Comparison of ENCODE assay signal across 16 mouse cellular contexts in genomic region chr11:71447841-71448745, GRCm38 (mm10).
DNase-seq lines count a peak whose midpoint lies in the region; ATAC-seq and TF ChIP-seq lines count a peak whose summit lies in the region.
"Had no signal": no experiment of that assay in that cellular context is flagged by ENCODE, and none has a peak within 500 bp of the region (broad histone marks: within the 10 kb centered on the region; RNA-seq: fewer than 3 reads in every experiment).

No protein-coding gene starts in this region.

- peaks cover 18% of the 10 kb centered on the region for H3K4me1 ChIP-seq in forebrain, embryonic 14.5 days (ENCODE audit: control insufficient read depth, insufficient read depth, low read length)
- no peaks in the 10 kb centered on the region for H3K4me1 ChIP-seq in neural tube, embryonic 14.5 days (ENCODE audit: control insufficient read depth, insufficient read depth, low read length)
- H3K4me1 ChIP-seq: liver, embryonic 13.5 days had no signal

- DNase-seq in heart, adult 11 months = peak; percentile 95
- no peak for DNase-seq in heart, postnatal 25 days (ENCODE audit: low spot score)
- DNase-seq in layer of hippocampus, adult 2 months (ENCODE audit: low spot score in 2 of 2) = peak in 1 of 2 experiments; percentile 54
- DNase-seq in layer of hippocampus, postnatal 10 days (ENCODE audit: low spot score in 2 of 2) = no peak
- DNase-seq in forebrain, embryonic 14.5 days (ENCODE audit: low spot score) = peak; percentile 87
- DNase-seq in liver = no peak
- DNase-seq: adrenal gland, postnatal 14 days; cerebellum, adult 18-20 months; gastrocnemius, postnatal 14 days; kidney, postnatal 14 days; liver, embryonic 13.5 days; lung, postnatal 10 days; thymus, postnatal 4 days had no signal

- H3K36me3 ChIP-seq in forebrain, embryonic 14.5 days (ENCODE audit: control insufficient read depth, insufficient read depth, low read length) = no peaks in the 10 kb centered on the region
- no peaks in the 10 kb centered on the region for H3K36me3 ChIP-seq in neural tube, embryonic 14.5 days (ENCODE audit: control insufficient read depth, insufficient read depth, low read length)
- H3K36me3 ChIP-seq: liver, embryonic 13.5 days; midbrain, embryonic 12.5 days had no signal

- intact Hi-C loops in heart, postnatal 25 days (cut with DNase I) = loop anchor here (5.0 kb wide), 2 partner anchors 69 to 299 kb away; partner anchors contain the start of gene Wscd1

- TF ChIP-seq CTCF in layer of hippocampus, adult 2 months (conservative IDR thresholded peaks at IDR 0.05) = no peak

- no peaks in the 10 kb centered on the region for H3K9me3 ChIP-seq in forebrain, embryonic 14.5 days (replicated peaks; ENCODE audit: control insufficient read depth, low read length)
- no peaks in the 10 kb centered on the region for H3K9me3 ChIP-seq in neural tube, embryonic 14.5 days (ENCODE audit: control insufficient read depth, low read length)
- H3K9me3 ChIP-seq: liver, embryonic 13.5 days; midbrain, embryonic 12.5 days had no signal

- H3K4me3 ChIP-seq in layer of hippocampus, adult 2 months = no peak overlapping the region
- no peak overlapping the region for H3K4me3 ChIP-seq in forebrain, embryonic 14.5 days (ENCODE audit: low read depth, low read length)
- no peak overlapping the region for H3K4me3 ChIP-seq in neural tube, embryonic 14.5 days (ENCODE audit: low read depth, low read length)
- H3K4me3 ChIP-seq: liver, embryonic 13.5 days; midbrain, embryonic 12.5 days had no signal

- no peaks in the 10 kb centered on the region for H3K27me3 ChIP-seq in forebrain, embryonic 14.5 days (replicated peaks; ENCODE audit: control insufficient read depth, insufficient read depth, low read length)
- H3K27me3 ChIP-seq in neural tube, embryonic 14.5 days (ENCODE audit: control insufficient read depth, insufficient read depth, low read length) = no peaks in the 10 kb centered on the region
- H3K27me3 ChIP-seq: liver, embryonic 13.5 days; midbrain, embryonic 12.5 days had no signal

- ATAC-seq in forebrain, embryonic 14.5 days = peak; percentile 89
- ATAC-seq in neural tube, embryonic 14.5 days (ENCODE audit: low read depth) = no peak
- ATAC-seq in cerebellum, adult (ENCODE audit: insufficient number of reproducible peaks, low FRiP score, low TSS enrichment) = no peak

- H3K27ac ChIP-seq in layer of hippocampus, adult 2 months = peak overlapping the region; percentile 91
- peak overlapping the region; percentile 67 for H3K27ac ChIP-seq in forebrain, embryonic 14.5 days (ENCODE audit: low read depth, low read length)
- H3K27ac ChIP-seq in neural tube, embryonic 14.5 days (ENCODE audit: low read depth, low read length) = no peak overlapping the region
- H3K27ac ChIP-seq: liver, embryonic 13.5 days; midbrain, embryonic 12.5 days had no signal

- 10% methylated on average over 10 of the region's 10 CpGs for WGBS in forebrain, embryonic 14.5 days
- 55% methylated on average over 10 of the region's 10 CpGs for WGBS in neural tube, embryonic 14.5 days

- H3K4me2 ChIP-seq in forebrain, embryonic 14.5 days (ENCODE audit: low read length) = peak overlapping the region; percentile 12; the same call in 1 of the 2 replicates
- no peak overlapping the region for H3K4me2 ChIP-seq in neural tube, embryonic 14.5 days (ENCODE audit: low read depth, low read length)
- H3K4me2 ChIP-seq: liver, embryonic 13.5 days; midbrain, embryonic 12.5 days had no signal

- no peak overlapping the region for H3K9ac ChIP-seq in forebrain, embryonic 14.5 days (ENCODE audit: low read length)
- H3K9ac ChIP-seq in neural tube, embryonic 14.5 days (replicated peaks; ENCODE audit: low read depth, low read length) = 0 out of 2 replicates have a peak overlapping the region, but pooled peaks have one; percentile 16
- H3K9ac ChIP-seq: liver, embryonic 13.5 days; midbrain, embryonic 12.5 days had no signal

Comparison
In these comparisons a context has a peak if more than half of its experiments do, and no peak if none do; other contexts are left out.
1. DNase-seq: peak in heart, adult 11 months (single experiment) and forebrain, embryonic 14.5 days (single experiment); none in heart, postnatal 25 days (single experiment), layer of hippocampus, postnatal 10 days (0 of 2) and liver (single experiment).